Mouse (Mus musculus) testis, adult 2 months (tissue): ENCODE results near the gene Tex26. TPM values are rescaled to one million over a fixed set of nuclear protein-coding genes. Genes with fewer than 3 reads are reported as not detected.

Experiments used
- H3K27ac ChIP-seq: fragments of 200-500 bp; 2 replicates; pipeline ENCODE4 v1.5.1; 2012; ENCODE audit warnings: low read depth, low read length; ENCODE audit not compliant: control insufficient read depth, insufficient read depth
- H3K27me3 ChIP-seq: fragments of 200-500 bp; 2 replicates; pipeline ENCODE4 v1.6.1; 2012; ENCODE audit warnings: mild to moderate bottlenecking, low read length, moderate library complexity; ENCODE audit not compliant: control insufficient read depth, insufficient read depth
- H3K36me3 ChIP-seq: fragments of 200-500 bp; 2 replicates; pipeline ENCODE4 v1.6.1; 2012; ENCODE audit warnings: mild to moderate bottlenecking, low read length; ENCODE audit not compliant: control insufficient read depth, insufficient read depth
- H3K4me1 ChIP-seq: fragments of 200-500 bp; 2 replicates; pipeline ENCODE4 v1.6.1; 2012; ENCODE audit warnings: low read length; ENCODE audit not compliant: control insufficient read depth, insufficient read depth
- H3K4me3 ChIP-seq: fragments of 200-500 bp; 2 replicates; pipeline ENCODE4 v1.5.1; 2012; ENCODE audit warnings: low read depth, mild to moderate bottlenecking, low read length, moderate library complexity, mixed read lengths; ENCODE audit not compliant: control insufficient read depth
- CTCF ChIP-seq: fragments of 200-500 bp; IDR thresholded peaks from 2 replicates; pipeline ENCODE4 v1.5.1; 2012; ENCODE audit warnings: low read depth, mild to moderate bottlenecking, inconsistent platforms, low read length, moderate library complexity; ENCODE audit not compliant: control insufficient read depth, insufficient read depth, insufficient replicate concordance
- POLR2A ChIP-seq: fragments of 200-500 bp; IDR thresholded peaks from 2 replicates; pipeline ENCODE4 v1.6.1; 2012; ENCODE audit warnings: low read depth, mild to moderate bottlenecking, inconsistent platforms, low read length, moderate library complexity; ENCODE audit not compliant: control insufficient read depth
- polyA plus RNA-seq: library from polyadenylated mRNA; depleted of rRNA; stranded (reverse); fragments of >200 nt; gene quantifications from 2 replicates; pipeline ENCODE4 v1.2.3, GENCODE M21; 2012

Tex26 gene
- polyA plus RNA-seq, 1 experiment, result 35.9 TPM

DNA sequence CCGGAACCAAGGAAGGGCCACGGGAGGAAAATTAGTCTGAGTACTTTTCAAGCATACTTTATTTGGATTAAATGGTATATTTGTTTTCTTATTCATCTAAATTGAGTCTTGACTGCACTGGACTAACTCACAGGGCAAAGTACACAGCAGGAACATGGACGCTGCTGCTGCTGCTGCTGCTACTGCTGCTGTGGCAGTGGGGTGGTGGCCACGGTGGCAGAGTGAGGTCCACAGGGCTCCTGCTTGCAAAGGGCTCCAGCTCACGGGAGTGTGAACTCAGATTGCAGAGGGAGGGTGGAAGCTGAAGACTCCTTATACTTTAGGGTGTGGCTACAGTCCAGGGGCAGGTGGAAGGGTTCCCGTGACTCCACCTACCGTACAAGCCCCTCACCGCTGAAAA lies 65.5 kb downstream of the Tex26 start:
- H3K27ac ChIP-seq, result no peak overlapping the region
- no peaks in the 10 kb centered on the region for H3K4me1 ChIP-seq
- no peaks in the 10 kb centered on the region for H3K27me3 ChIP-seq
- TF ChIP-seq POLR2A, result no peak
- TF ChIP-seq CTCF, result no peak
- H3K4me3 ChIP-seq, result no peak overlapping the region
- H3K36me3 ChIP-seq, result no peaks in the 10 kb centered on the region

DNA sequence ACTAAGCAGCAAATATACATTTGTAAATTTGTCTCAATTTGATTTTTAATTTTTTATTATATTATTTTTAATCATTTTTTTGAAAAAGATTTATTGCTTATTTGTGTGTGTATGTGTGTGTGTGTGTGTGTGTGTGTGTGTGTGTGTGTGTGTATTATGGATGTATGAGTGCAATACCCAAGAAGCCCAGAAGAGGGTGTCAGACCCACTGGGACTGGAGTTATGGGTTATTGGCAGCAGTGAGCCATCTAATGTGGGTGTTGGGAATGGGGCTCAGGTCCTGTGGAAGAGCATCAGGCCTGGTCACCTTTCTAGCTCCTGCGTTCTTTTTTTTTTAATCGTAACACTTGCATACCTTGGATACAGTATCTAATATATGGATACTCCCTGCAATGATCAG lies 66.6 kb downstream of the Tex26 start:
- no peak overlapping the region for H3K27ac ChIP-seq
- TF ChIP-seq POLR2A (no peak), CTCF (no peak)
- no peaks in the 10 kb centered on the region for H3K27me3 ChIP-seq
- H3K36me3 ChIP-seq, result no peaks in the 10 kb centered on the region
- no peaks in the 10 kb centered on the region for H3K4me1 ChIP-seq
- no peak overlapping the region for H3K4me3 ChIP-seq

DNA sequence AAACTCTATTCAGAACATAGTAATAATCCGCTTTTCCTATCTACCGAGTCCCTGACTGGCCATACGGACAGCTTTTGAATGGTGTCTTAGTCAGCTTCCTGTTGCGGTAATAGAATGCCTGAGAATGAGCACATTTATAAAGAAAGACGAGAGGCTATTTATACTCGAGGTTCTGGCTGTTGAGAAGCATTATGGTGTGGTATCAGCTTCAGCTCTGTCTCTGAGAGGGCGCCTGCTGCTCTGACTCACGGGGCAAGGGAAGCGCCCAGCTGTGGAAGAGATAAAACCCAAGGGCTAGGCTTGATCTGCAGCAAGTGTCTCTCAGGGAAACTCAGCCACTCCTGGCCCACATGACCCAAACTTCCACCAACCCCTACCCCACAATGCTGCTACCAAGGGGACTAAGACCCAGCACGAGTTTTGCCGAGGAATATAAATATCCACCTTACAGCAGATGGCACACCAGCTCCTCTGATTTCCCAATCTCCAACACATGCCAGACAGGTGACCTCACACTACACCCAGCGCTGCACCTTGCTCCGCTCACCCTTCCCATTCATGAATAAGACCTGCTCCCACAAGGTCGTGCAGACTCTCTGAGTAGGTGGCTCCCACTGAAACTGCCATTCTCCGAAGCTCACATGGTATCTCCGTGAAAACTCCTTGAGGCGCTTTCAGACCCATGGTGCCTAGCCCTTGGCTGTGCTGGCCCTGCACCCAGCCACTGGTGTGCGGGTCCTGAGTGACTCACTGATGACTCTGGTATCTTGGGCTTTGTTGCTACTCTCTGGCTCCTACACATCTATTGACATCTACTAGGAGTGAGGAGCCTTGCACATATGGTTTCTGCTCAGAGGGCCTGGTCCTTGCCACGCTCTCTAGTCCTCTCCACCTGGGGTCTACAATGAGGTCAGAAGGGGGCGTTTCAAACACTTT lies 68.9 kb downstream of the Tex26 start:
- Histone ChIP-seq H3K4me1 (no peaks in the 10 kb centered on the region), H3K36me3 (no peaks in the 10 kb centered on the region), H3K27ac (no peak overlapping the region), H3K27me3 (no peaks in the 10 kb centered on the region), H3K4me3 (no peak overlapping the region)
- no peak for TF ChIP-seq CTCF
- no peak for TF ChIP-seq POLR2A

DNA sequence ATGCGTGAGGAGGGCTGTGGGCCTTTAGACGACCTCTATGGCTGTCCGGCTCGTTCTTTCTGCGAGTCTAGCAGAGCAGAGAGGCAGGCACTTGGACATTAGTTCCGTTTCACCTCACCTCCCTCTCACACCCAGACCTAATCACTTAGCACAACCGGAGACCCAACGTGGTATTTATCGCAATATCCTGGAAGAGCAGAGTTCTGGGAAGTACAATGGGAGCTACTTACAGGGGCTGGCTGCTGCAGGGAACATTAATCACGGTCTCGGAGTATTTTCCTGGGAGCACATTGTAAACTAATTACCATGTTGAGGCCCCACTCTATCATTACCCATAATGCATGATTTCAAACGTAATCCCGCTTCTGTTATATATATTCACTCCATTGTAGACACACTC lies 70.9 kb downstream of the Tex26 start:
- Histone ChIP-seq H3K27me3 (no peaks in the 10 kb centered on the region), H3K4me3 (no peak overlapping the region), H3K27ac (no peak overlapping the region), H3K36me3 (no peaks in the 10 kb centered on the region), H3K4me1 (no peaks in the 10 kb centered on the region)
- TF ChIP-seq CTCF (no peak), POLR2A (no peak)

DNA sequence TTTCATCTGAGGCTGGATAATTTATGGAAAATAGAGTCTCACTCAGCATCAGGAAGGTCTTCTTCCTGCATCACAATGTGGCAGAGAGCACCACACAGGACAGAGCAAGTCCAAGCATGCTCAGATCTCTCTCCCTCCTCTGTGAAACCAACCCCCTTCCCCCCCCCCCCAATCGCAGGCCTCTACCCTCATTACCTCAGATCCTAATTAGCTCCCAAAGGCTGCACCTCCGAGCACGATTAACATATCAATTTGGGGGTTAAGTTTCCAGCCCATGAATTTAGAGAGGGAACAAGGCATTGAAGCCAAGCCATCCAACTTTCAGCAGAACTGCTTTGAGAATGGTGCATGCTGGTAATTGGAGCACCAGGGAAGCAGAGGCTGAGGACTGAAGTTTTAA lies 73.2 kb downstream of the Tex26 start:
- H3K36me3 ChIP-seq, result no peaks in the 10 kb centered on the region
- no peaks in the 10 kb centered on the region for H3K27me3 ChIP-seq
- H3K4me3 ChIP-seq, result no peak overlapping the region
- H3K27ac ChIP-seq, result no peak overlapping the region
- TF ChIP-seq POLR2A, result no peak
- no peak for TF ChIP-seq CTCF
- no peaks in the 10 kb centered on the region for H3K4me1 ChIP-seq

DNA sequence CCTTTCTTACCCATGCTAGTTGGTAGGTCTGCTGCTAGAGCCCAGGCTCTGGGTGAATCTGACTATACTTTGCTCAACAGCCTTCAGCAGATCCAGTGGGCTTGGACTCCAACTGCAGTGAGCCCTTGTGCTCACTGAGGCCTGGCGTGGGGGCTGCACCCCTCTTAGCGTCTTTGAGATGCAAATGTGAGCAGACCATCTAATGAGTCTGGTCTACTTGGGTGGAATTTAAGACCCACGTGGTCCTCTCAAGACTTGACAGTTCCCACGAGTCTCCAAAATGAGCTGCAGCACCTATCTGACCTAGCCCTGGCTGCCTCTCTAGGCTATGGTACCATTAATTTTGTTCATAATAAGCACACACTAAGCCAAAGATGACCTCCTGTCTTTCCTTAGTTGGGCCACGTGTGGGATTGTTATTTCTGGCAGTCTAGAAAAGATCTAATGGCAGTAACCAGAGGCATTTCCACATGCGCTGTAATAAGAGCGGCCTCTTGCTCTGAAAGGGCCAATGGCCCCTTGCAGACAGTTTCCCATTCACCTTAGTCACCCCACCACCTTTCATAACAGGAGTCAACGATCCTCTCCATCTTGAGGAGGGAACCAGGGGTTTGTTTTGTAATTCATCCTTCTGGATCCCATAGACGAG lies 74.1 kb downstream of the Tex26 start:
- TF ChIP-seq CTCF (no peak), POLR2A (no peak)
- H3K27ac ChIP-seq, result no peak overlapping the region
- no peak overlapping the region for H3K4me3 ChIP-seq
- no peaks in the 10 kb centered on the region for H3K27me3 ChIP-seq
- H3K36me3 ChIP-seq, result no peaks in the 10 kb centered on the region
- no peaks in the 10 kb centered on the region for H3K4me1 ChIP-seq

DNA sequence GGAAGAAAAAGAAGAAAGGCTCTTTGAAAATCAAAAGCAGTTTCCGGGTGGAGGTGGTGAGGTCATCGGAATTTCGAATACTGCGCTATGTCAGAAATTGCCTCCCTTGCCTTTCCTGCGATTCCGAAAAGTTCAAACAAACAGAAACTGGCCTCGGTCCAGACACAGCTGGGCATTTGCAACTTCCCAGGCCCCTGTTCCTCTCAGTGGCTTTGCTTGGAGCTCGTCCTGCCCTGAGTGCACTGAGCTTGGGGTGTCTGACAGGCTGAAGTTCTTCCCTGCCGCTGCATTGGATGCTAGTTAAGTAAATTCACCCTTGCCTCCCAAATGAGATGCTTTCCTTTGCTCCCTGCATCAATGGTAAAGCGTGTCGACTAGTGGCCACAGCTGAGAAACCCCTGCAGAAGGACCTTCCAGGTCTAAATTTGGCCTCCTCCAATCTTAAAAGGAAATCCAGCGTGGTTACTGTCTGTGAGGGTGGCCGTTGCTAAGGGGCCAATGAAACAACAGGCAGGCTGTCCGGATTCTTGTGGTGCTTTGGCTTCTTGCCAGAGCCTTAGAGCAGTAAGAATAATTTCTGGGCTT lies 74.7 kb downstream of the Tex26 start:
- no peaks in the 10 kb centered on the region for H3K36me3 ChIP-seq
- TF ChIP-seq POLR2A (no peak), CTCF (no peak)
- no peaks in the 10 kb centered on the region for H3K4me1 ChIP-seq
- H3K27me3 ChIP-seq, result no peaks in the 10 kb centered on the region
- H3K27ac ChIP-seq, result no peak overlapping the region
- no peak overlapping the region for H3K4me3 ChIP-seq
